Mouse (Mus musculus) embryo, embryonic 11 days (tissue): ENCODE measurements at regions not wholly inside any gene's neighbourhood (a gene's known extent, or its start where the extent isn't known, plus 50 kb on each side); places are given as distances from the start of the nearest gene placed in this dataset.

Source experiments
- DNase-seq: peaks from one replicate; pipeline ENCODE4 v3.0.0-alpha.2; 2015

DNA sequence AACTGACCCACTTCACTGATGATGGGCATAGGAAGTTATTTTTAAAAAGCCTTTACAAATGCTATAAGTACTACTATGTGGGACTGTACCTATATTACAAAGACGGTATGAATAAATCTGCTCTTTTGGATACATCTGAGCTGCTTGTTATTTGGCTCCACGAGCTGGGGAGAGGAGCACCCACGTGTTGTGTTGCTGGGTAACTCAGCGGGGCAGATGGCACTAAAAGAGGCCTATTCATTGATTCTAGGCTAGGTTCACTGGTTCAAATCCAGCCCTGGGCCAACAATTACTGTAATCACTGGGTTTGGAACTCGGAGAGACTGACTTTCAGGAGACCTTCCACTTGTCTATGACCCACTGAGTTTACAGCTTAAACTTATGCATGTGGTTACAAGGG lies 176.0 kb upstream of the Cadm1 start:
- DNase-seq: no peak

DNA sequence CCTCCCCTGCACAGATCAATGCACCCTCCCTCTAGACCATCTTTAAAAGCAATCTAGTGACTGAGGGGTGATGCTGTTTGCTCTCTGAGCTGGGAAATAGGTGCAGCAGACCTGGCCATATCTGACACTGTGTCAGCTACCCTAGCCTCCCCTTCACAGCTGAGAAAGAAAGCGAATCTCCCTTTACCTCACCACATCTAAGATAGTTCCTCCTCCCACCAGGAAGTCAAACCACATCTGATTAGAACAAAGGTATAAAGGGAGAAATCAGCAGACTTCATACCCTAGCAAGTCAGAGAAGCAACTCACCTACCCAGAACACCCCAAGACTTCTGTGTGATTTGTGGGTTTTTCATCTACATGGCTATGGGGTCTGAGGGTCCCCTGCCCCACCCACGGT lies 175.6 kb upstream of the Cadm1 start:
- DNase-seq: no peak

DNA sequence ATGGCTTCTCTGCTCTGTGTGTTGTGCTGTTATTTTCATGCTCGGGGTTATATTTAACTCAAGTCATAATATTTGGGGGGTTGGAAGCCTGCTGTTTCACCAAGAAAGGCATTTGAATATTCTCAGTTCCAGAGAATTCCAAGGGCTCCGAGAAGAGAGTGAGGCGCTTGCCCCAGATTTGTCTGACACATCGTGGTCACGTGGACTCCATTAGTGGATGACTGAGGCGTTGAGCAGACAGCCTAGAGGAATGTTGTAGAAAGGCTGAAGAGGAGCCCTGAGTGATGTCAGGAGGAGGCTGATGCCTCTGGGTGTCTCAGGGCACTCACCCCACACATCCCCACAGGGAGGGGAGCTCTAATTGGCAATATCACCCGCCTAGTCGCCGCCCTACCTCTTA lies 175.1 kb upstream of the Cadm1 start:
- no peak for DNase-seq

DNA sequence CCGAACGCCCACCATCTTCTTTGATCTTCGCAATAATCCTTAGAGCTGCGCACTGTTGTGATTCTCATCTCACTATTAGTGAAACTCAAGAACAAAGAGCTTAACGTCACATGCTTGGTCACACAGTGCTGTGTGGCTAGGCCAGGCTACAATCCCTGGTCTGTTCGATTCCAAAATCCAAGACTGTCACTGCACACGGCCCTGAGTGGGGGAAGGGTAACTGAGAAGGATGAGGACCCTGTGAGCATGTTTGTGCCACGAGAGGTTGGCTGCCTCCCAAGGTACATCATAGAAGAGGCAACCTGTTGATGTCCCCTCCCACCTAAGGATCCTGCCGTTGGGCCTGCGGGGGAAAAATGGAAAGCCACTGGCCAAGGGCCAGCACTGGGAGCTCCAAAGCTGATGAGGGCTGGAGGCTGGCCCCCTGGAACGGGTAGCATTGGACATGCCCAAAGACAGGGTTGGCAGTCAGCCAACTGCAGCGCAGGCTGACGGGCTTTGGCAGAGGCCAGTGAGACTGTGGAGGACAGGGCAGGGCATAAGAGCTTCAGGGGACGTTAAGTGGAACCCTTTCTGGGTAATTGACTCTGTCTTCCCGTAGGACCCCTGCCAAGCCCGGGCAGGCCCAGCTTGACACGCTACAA lies 172.1 kb upstream of the Cadm1 start:
- DNase-seq: no peak

DNA sequence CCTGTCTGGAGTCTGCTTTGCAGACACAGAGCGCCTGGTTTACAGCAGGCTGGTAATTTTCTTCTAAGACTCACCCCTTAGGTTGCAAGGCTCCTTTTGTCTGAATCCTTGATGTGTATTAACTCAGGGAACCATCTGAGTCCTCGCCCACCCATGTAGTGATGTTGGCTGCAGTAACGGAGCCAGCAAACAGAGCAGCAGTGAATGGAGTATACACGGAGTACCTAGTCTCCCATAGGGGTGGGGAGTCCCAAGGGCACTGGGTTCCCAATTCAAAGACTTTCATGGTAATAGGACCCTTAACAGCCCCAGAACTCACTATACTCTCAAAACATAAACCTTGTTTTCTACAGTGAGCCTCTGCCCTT lies 171.6 kb upstream of the Cadm1 start:
- no peak for DNase-seq

DNA sequence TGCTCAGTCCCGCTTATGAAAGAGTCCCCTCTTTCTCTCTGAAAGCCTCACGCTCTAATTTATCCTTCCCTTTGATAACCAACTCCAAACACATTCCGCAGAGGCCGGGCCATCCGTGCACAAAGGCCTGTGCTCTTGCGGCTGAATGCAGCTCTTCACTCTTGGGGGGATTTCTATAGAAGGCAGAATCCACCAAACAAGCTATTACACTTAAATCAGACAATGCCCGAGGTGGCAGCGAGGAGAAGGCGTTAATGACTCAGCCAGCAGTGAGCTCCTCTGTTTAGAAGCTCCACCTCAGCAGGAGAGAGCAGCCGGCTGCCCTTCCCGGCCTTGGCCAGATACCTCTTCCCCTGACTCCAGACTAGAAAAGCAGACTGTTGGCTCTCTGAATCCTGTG lies 166.9 kb upstream of the Cadm1 start:
- peak; percentile 54 for DNase-seq

DNA sequence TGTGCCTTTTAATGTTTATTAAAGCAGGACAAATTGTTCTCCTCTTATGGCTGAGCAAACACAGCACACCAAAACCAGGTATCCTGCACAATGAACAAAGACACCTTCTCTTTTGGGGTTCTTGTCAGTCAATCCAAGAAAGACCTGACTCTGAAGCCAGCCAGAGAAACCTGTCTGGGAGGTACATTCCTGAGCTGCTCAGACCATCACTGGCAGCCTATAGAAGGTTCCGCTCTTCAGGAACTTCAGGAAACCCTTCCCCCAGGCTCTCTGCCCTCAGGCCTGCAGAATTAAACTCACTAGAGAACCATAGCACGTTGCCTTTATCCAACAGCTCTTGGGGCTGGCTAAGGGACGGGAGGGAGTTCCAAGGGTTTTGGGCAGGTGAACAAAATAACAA lies 165.2 kb upstream of the Cadm1 start:
- DNase-seq: no peak

DNA sequence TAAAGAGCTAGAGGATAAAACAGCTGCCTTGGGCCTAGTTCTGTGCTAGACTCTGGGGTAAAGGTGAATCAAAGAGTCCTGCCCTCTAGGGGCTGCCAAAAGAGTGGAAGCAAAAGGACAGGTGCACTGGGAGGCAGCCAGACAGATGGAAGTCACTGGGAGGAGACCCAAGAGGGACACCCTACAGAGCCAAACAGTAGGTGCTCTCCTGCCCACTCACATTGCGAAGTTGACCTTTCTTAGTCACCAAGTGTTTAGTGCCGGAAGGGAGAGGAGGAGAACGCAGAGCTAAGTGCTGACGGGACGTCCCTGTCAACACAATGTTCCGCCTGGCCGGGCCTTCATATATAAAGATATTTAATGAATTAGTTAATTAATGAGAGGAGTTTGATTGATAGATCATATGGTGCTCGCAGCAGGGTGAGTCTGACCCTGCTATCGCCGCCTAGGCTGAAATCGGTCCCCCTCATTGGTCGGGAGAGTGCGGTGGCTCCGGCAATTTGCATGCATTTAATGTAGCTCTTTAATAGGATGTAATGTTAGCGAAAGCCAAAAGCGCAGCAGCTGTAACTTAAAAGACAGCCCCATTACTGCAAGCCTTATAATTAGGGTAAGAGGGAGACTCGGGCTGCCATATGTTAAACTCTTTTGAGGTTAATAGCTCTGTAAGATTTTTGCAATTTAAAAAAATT lies 162.6 kb upstream of the Cadm1 start:
- peak; percentile 50 for DNase-seq

DNA sequence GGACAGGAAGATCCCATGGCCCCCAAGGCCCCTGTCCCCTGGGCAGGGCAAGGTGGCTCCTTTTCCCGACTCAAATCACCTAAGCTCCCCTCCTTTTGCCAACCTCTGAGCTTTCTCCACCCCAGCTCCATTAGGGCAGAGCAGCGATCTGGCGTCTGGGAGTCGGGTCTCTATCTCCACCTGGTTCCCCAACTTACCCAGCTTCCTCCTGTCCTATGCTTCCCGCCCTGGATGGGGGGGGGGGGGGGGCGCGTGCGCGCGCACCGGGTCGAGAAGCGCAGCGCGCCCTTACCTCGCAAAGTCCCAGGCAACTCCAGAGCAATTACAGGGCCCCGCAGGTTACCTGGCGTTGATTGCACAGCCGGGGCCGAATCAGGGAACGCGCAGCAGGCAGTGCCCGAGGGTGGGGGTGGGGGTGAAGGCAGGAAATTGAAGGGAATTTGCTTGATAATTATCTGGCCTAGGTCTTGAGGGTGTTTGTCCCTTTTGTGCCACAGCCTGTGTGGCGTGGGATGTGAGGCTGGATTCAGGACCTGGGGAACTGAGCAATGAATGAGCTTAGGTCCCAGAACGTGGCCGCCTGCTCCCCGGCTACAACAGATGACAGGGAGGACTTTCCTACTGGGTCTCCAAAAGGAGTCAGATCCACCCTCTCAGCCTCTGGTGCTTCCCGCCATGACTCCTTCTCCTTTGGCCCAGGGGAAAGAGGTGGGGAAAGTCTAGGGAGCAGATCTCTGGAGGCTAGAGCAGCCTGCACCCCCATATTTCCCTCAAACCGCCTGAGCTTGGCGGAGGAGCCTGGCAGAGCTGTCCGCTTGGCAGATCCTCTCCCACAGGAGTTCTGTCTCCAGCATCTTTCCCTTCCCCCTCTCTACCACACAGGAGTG lies 161.7 kb upstream of the Cadm1 start:
- peak; percentile 55 for DNase-seq

DNA sequence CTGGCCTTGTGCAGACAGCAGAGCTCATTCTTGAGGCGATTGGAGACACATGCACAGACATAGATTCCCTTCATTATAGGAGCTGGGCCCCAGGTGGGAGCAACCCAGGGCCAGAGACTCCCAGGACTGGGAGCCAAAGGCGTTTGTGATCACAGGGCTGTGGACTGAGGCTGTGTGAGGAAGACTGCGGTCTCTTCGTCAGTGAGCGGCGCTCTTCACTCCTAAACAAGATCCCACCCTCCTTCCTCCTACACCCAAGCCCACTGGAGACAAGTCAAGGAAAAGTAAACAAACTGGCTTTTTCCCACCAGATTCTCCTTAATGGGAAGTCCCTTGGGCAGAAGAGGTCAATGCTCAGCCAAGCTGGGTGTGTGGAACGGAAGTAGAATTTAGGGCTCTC lies 157.7 kb upstream of the Cadm1 start:
- no peak for DNase-seq

DNA sequence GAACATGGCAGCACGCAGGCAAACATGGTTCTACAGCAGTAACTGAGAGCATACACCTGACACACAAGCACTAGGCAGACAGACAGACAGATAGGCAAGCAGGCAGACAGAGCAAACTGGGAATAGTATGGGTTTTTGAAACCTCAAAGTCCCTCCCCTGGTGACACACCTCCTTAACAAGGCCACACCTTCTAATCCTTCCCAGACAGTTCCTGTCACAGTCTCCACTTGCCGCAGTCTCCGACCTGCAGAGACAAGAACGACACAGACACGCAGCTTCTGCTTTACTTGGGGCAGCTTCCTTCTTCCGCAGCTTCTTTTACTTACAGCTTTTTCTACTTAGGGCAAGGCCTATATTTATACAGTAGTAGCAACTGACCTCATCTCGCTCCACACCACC lies 155.9 kb upstream of the Cadm1 start:
- no peak for DNase-seq

DNA sequence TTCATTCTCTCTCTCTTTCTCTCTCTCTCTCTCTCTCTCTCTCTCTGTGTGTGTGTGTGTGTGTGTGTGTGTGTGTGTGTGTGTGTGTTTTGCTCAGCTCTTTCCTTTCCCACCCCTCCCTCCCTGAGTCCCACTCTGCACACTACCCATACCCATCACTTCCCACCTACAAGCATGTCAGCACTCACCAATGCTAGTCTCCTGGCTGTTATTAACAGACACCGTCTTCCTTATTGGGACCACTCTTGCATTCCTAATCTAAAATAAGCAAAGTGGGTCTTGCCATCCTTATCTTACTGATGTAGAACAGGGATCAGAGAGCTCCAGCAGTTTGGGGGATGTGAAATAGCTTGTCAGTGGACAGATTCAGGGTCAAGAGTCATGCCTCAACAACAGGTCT lies 153.3 kb upstream of the Cadm1 start:
- DNase-seq: no peak

DNA sequence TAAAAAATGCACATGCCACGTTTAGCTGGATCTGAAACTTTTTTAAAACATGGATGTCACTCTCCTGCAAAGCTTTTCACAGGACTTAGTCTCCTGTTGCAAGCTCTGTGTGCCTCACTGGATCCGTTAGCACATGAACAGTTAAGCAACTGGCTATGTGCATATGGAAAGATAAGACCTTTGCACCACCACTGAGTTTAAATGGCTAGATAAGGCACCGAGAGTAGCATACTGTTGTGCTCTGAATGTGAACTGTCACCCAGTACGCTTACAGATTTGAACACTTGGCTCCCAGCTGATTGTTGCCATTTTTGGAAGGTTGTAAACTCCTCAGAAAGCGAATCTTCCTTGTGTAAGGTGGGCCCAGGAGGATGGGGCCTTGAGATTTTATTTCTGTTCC lies 151.4 kb upstream of the Cadm1 start:
- DNase-seq: no peak

DNA sequence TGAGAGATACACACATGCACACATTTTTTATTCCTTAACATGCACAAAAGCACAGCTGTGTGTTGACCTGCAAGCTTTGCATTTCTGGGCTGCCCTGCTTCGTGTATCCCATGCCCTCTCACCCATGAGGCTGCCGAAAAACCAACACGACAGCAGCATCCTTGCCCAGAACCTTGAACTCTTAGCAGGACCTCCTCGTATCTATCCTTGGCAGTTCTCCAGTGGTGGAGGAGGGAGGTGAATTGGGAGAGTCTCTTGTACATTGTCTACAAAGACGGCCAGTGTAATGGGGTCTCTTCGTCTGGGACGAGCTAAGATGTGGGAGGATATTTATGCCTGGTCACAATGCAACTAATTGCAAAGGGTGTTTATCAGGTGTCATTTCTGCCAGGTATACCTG lies 149.6 kb upstream of the Cadm1 start:
- DNase-seq: no peak

DNA sequence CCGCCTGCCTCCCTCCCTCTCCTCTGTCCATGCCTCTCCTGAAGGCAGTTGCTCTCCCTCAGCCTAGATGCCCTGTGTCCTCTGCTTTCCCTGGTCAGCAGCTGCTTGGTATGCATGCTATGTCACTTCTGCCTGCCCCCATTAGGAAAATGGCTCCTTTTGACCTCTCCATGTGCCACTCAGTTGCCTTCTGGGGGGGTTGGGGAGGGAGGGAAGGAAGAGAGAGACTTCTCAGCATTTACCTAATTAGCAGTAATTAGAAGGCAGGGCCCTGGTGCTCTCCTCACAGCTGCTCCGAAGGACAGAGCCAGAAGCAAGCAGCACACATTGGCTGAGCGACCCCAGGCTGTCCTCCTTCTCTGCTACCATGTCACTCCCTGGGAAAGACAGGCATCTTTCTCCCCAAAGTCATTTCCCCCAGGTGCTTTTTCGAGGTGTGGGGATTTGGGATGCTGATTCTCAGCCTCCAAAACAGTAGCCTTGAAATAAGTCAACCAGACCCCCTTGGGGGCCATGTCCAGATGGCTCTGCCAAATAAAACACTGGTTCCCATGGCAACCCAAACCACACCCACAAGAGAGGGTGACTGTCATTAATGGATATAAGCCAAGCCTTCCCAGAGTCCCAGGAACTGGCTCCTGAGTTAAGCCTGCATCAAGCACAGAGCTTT lies 145.7 kb upstream of the Cadm1 start:
- peak; percentile 66 for DNase-seq

DNA sequence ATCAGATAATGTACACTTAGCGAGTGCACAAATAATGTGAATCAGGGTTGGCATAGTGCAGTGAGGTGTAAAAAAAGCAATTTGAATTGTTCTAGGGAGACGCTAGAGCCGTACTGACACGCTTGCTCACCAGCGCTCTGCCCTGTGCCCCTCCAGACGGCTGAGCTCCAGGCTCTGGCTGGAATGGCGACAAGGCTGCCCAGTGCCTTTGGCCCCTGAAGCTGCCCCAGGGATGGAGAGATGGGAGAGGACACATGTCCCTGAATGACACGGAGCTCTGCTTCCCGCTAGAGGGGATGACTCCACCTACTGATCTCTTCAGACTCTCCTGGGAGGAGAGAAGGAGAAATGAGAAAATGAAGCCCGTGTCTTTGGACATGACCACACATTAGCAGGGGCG lies 143.3 kb upstream of the Cadm1 start:
- DNase-seq: no peak

DNA sequence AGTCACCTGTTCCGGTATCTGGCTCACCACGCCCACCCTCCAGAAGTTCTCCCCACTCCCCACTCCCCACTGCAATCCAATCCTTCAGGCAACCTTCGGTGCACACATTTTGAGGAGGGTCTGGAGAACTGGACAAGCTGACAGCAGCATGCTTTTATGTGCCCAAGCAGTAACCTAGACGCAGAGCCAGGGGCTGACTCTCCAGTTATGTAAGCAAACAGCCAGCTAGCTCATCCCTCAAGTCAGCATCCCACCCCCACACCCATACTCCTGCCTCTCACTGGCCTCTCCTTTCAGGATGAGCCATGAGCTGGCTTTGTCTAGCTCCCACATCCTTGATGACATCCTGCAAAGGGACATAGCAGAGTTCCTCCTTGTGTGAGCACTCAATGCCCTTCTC lies 142.8 kb upstream of the Cadm1 start:
- DNase-seq: no peak

DNA sequence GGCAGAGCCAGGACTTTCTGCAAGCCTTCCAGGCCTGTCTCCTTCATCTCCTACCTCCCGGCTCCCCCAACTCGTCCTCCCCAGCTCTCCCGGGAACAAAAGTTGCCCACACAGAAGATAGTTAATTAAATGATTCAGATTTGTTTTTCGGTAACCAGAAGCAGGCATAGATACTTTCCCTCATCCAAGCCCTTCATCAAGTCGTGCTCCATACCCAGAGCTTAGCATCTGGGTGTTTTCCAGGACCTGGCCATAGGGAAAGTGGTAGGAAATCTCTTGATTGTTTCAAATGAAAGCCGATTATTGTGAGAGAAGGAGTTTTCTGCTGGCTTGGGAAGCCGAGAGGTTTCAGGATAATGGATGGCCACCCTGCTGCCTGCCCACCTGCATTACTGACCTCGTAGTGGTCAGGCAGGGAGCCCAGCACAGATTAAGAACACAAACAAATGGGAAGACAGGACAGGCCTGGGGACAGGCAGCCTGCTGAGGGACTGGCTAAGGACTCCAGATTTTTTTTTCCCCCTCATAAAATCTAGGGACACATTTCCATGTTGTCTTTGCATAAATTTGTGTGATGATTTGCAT lies 142.2 kb upstream of the Cadm1 start:
- DNase-seq: no peak

DNA sequence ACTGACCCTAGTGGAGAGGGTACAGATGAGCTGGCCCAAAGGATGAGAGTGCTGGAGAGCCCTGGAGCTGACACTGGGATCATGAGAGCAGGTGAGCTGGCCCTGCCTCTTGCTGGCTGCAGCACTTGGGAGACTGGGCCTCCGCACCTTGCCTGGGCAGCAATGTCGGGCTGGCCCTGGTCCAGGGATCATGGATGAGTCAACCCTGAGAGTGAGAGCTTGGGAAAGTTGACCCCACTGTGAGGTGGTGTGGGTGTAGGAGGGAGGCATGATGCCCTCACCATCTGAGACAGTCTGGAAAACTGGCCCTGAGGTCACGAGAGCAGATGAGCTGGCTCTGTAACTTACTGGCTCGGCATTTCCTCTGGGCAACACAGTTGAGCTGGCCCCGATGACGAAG lies 140.1 kb upstream of the Cadm1 start:
- DNase-seq: no peak

DNA sequence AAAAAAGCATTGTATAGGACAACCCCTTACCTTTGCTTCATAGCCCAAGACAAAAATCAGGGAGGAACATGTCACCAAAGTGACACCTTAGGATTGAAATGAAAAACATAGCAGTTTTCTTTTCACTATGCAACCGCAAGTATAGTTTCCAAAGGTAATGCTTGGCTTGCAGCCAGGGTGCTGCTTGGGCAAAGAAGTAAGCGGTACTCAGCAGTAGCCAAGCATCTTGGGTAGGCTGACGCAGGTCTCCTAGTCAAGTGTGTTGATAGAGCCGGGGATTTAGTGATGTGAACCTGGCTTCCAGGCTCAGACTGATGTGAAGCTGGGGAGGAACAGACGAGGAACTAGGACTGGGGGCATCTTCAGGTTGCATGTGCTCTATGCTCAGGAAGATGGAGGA lies 138.3 kb upstream of the Cadm1 start:
- DNase-seq: no peak

DNA sequence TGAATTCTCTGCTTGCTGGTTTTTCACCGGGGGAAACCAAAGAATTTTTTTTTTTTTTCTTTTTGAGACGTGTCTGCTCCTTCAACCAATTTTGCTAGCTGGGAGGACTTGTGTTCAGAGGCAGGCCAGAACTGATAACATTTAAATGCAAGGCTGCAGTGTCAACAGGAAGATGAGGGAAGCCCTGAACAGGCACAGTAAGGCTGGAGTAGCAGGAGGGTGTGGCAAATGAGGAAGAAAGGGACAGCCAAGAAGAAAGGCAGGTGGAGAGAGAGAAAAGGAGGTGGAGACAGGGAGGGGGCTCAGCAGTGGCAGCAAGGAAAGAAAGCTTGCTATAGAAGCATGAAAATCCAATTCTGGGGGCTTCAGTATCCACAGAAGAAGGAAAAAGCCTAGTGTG lies 130.4 kb upstream of the Cadm1 start:
- no peak for DNase-seq

DNA sequence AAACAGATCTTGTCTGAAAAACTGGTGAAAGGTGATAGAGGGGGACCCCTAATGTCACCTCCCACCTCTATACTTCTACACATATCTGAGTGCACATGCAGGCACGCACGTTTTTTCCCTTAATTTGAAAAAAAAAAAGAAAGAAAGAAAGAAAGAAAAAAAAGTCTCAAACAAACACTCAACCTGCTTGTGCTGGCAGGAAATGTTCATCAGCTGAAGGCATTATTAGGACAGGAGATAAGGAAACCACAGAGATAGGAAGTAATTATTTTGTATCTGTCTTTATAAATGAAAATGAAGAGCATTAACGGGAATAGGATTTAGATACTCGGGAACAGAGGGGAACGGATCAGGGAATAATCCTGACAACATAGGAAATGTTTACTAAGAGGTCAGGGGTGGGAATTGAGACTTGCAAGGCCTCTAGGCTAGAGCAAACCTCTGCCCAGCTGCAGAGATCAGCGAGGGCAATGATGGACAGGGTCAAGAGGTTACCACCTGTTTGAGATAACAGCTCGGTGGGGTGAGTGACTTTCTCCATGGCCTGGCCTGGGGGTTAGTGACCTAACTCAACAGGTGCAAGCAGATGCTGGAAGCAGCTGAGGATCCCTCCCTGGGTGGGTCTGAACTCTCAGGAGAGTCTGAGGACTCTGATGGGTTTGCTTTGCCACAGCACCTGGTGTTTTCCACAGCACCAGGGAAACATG lies 129.7 kb upstream of the Cadm1 start:
- DNase-seq: no peak

DNA sequence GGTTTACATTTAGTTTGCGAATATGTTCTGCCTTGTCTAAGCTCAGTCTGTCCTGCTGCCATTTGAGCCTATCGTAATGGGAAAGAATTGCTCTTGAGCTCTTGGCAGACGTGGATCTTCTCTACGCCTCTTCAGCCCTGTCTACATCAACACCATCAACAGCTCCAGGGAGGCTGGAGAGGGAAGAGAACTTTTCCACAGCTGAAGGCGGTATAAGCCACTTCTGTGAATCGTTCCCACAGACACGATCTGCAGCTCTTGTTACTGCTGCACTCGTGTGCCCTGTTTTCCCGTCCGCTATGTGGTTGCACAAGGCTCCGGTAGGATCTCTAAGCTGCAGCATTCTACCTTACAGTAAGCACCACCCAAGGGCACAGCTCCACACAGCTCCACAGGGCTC lies 128.5 kb upstream of the Cadm1 start:
- no peak for DNase-seq
